ENCODE assay signal across 27 mouse cellular contexts in genomic region chr6:146917396-146917795, GRCm38 (mm10). TPM values are rescaled to one million over a fixed set of nuclear protein-coding genes. Genes with fewer than 3 reads are reported as not detected.
"Had no signal": no experiment of that assay in that cellular context is flagged by ENCODE, and none has a peak within 500 bp of the region (broad histone marks: within the 10 kb centered on the region; RNA-seq: fewer than 3 reads in every experiment).

No protein-coding gene starts in this region.

- DNase-seq: kidney, adult 8-10 months; kidney, postnatal 4 days; left cerebral cortex, postnatal 4 days; lung, embryonic 14.5 days; retina, postnatal 1 day; right cerebral cortex, postnatal 25 days; spleen, adult 18-20 months; thymus, postnatal 25 days had no signal

- H3K27me3 ChIP-seq: limb, embryonic 12.5 days; limb, embryonic 15.5 days; liver, embryonic 15.5 days; midbrain, embryonic 12.5 days; midbrain, embryonic 15.5 days; neural tube, embryonic 13.5 days; stomach, embryonic 15.5 days had no signal

- H3K4me2 ChIP-seq: limb, embryonic 12.5 days; limb, embryonic 15.5 days; liver, embryonic 15.5 days; lung, embryonic 14.5 days; midbrain, embryonic 12.5 days; midbrain, embryonic 15.5 days; neural tube, embryonic 13.5 days; stomach, embryonic 15.5 days had no signal

- H3K9ac ChIP-seq: limb, embryonic 12.5 days; limb, embryonic 15.5 days; liver, embryonic 15.5 days; lung, embryonic 14.5 days; midbrain, embryonic 12.5 days; midbrain, embryonic 15.5 days; neural tube, embryonic 13.5 days; stomach, embryonic 15.5 days had no signal

- H3K27ac ChIP-seq: limb, embryonic 15.5 days; liver, embryonic 15.5 days; macrophage; midbrain, embryonic 12.5 days; midbrain, embryonic 15.5 days; neural tube, embryonic 13.5 days; stomach, embryonic 15.5 days had no signal

- ATAC-seq: inflammation-experienced regulatory T-cells, adult 6 months; intestine, embryonic 16.5 days; lung, postnatal 0 days; midbrain, embryonic 15.5 days had no signal

- H3K4me1 ChIP-seq: midbrain, embryonic 15.5 days had no signal

- H3K9me3 ChIP-seq: limb, embryonic 12.5 days; limb, embryonic 15.5 days; liver, embryonic 15.5 days; midbrain, embryonic 12.5 days; midbrain, embryonic 15.5 days; neural tube, embryonic 13.5 days; stomach, embryonic 15.5 days had no signal

- H3K4me3 ChIP-seq: limb, embryonic 12.5 days; limb, embryonic 15.5 days; liver, embryonic 15.5 days; midbrain, embryonic 12.5 days; midbrain, embryonic 15.5 days; myocyte; neural tube, embryonic 13.5 days; stomach, embryonic 15.5 days had no signal

- H3K36me3 ChIP-seq: liver, embryonic 15.5 days; midbrain, embryonic 12.5 days; midbrain, embryonic 15.5 days; neural tube, embryonic 13.5 days had no signal

RNA-seq across cellular contexts. Expression of gene 1700034J05Rik, which starts 36.8 kb away (rescaled TPM):
- total RNA-seq: layer of hippocampus, adult 18-20 months; layer of hippocampus, postnatal 14 days; left cerebral cortex, adult 8-10 months; left cerebral cortex, postnatal 14 days; left cerebral cortex, postnatal 4 days; megakaryocyte-erythroid progenitor cell, adult 5-6 weeks; neutrophil, adult 5-6 weeks had no signal
- polyA plus RNA-seq: macrophage; midbrain, embryonic 15.5 days; neural tube, embryonic 13.5 days; thymus, postnatal 0 days had no signal
